Mouse (Mus musculus) hindbrain, embryonic 13.5 days (tissue): ENCODE results near the gene Tgif2. TPM values are rescaled to one million over a fixed set of nuclear protein-coding genes. Genes with fewer than 3 reads are reported as not detected.
"Not testable (repeated sequence)": the region's sequence is repeated elsewhere in the genome, so short reads cannot be mapped to it uniquely, and the experiment has no call there.

Source experiments
- ATAC-seq: fragments of 200-750 bp; cut with Nextera tagmentation; 2 replicates; pipeline ENCODE4 v1.8.0; 2017; ENCODE audit warnings: moderate TSS enrichment; ENCODE audit not compliant: low FRiP score
- H3K27ac ChIP-seq: fragments of 300-500 bp; sonication (generic); 2 replicates; pipeline ENCODE4 v1.5.1; 2015; ENCODE audit warnings: inconsistent platforms, mild to moderate bottlenecking, moderate library complexity
- H3K27me3 ChIP-seq: fragments of 300-500 bp; sonication (generic); 2 replicates; pipeline ENCODE4 v1.6.1; 2015; ENCODE audit warnings: mild to moderate bottlenecking, inconsistent platforms
- H3K36me3 ChIP-seq: fragments of 300-500 bp; sonication (generic); 2 replicates; pipeline ENCODE4 v1.6.1; 2015; ENCODE audit warnings: mild to moderate bottlenecking, inconsistent platforms
- H3K4me1 ChIP-seq: fragments of 300-500 bp; sonication (generic); replicated peaks from 2 replicates; pipeline ENCODE4 v1.6.1; 2015; ENCODE audit warnings: inconsistent platforms
- H3K4me2 ChIP-seq: fragments of 300-500 bp; sonication (generic); 2 replicates; pipeline ENCODE4 v1.6.1; 2015; ENCODE audit warnings: inconsistent platforms, mild to moderate bottlenecking, moderate library complexity
- H3K4me3 ChIP-seq: fragments of 300-500 bp; sonication (generic); 2 replicates; pipeline ENCODE4 v1.5.1; 2015; ENCODE audit warnings: mild to moderate bottlenecking, inconsistent platforms
- H3K9ac ChIP-seq: fragments of 300-500 bp; sonication (generic); 2 replicates; pipeline ENCODE4 v1.6.1; 2015; ENCODE audit warnings: mild to moderate bottlenecking, inconsistent platforms
- H3K9me3 ChIP-seq: fragments of 300-500 bp; sonication (generic); 2 replicates; pipeline ENCODE4 v1.6.1; 2016; ENCODE audit warnings: inconsistent platforms
- WGBS: fragments of 180-500 bp; shearing (Covaris S2); methylation state at CpG from one replicate; pipeline ENCODE4 v1.1.7; 2015; 5-methylcytosine and 5-hydroxymethylcytosine counted together
- polyA plus RNA-seq: library from polyadenylated mRNA; unstranded; fragments of >200 nt; fragmentation: Nextera tagmentation; extraction: Ambion mirVana; gene quantifications from 2 replicates; pipeline ENCODE4 v1.2.1, GENCODE M21; 2015

The Tgif2 gene
- polyA plus RNA-seq, 1 experiment from 2014 or later = 28.6 TPM

DNA sequence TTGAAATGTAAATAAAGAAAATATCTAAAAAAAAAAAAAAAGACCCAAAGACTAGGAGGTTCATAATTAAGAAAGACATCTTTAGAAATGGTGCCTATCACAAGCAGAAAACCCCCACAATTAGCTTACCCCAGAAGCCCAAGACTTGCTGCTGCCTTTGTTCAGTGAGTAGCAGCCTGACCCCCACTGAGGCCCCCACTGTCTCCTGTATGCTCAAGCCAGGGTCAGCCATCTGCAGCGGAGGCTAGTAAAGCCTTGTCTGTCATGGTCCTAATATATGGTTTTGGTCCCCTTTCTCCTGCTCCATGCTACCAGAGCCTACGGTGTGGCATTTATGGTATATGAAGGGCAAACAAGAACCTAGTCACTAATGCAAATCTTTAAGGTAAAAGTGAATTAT is 61.5 kb downstream of the Tgif2 start:
- H3K4me1 ChIP-seq = no peaks in the 10 kb centered on the region; the same call in 1 of the 2 replicates
- ATAC-seq = no peak
- no peak overlapping the region for H3K4me3 ChIP-seq
- H3K36me3 ChIP-seq = no peaks in the 10 kb centered on the region
- H3K9ac ChIP-seq = no peak overlapping the region
- no peak overlapping the region for H3K4me2 ChIP-seq
- no peaks in the 10 kb centered on the region for H3K27me3 ChIP-seq
- WGBS = 80% methylated on average over 2 of the region's 2 CpGs
- H3K27ac ChIP-seq = no peak overlapping the region
- H3K9me3 ChIP-seq = no peaks in the 10 kb centered on the region

DNA sequence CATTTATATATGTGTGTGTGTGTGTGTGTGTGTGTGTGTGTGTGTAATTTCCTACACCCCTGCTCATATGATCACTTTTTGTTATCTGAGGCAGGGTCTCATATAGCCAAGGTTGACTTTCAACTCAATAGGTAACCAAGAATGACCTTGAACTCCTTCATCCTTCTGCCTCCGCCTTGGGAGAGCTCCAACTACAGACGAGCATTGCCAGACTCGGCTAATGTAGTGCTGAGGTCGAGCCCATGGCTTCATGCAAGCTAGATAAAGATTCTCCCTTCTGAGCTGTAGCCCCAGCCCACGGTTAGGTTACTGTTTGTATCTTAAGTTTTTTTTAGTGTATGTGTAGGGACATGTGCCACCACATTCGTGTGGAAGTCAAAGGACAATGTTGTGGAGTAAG is 62.1 kb downstream of the Tgif2 start:
- Histone ChIP-seq H3K4me1 (no peaks in the 10 kb centered on the region), H3K27ac (no peak overlapping the region), H3K9ac (no peak overlapping the region), H3K4me2 (no peak overlapping the region), H3K27me3 (no peaks in the 10 kb centered on the region), H3K36me3 (no peaks in the 10 kb centered on the region), H3K4me3 (no peak overlapping the region), H3K9me3 (no peaks in the 10 kb centered on the region)
- 78% methylated on average over 6 of the region's 6 CpGs for WGBS
- no peak for ATAC-seq

DNA sequence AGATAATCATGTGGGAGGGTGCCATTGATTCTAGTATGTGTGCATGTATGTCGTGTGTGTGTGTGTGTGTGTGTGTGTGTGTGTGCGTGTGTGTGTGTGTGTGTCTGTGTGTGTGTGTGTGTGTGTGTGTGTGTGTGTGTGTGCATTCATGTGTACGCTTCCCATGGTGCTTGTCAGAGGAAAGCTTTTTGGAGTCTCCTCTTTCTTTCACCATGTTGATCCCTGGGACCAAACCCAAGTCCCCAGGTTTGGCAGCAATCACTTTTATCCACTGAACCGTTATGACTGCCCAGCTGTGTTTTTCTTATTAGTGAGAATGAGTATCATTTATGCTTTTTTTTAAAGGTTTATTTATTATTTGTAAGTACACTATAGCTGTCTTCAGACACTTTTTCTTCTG is 62.6 kb downstream of the Tgif2 start:
- not testable (repeated sequence) for H3K4me2 ChIP-seq, H3K4me1 ChIP-seq, H3K9me3 ChIP-seq, H3K9ac ChIP-seq, H3K4me3 ChIP-seq, ATAC-seq, H3K27ac ChIP-seq, H3K27me3 ChIP-seq, H3K36me3 ChIP-seq
- WGBS = 78% methylated on average over 3 of the region's 4 CpGs

GRCm38 (mm10) chr2:156903367-156903766 is 63.6 kb downstream of the Tgif2 start:
- ATAC-seq = no peak
- Histone ChIP-seq H3K9ac (no peak overlapping the region), H3K27ac (no peak overlapping the region), H3K4me3 (no peak overlapping the region), H3K9me3 (no peaks in the 10 kb centered on the region), H3K27me3 (no peaks in the 10 kb centered on the region), H3K4me2 (no peak overlapping the region), H3K4me1 (no peaks in the 10 kb centered on the region), H3K36me3 (no peaks in the 10 kb centered on the region)
- whole genome bisulfite sequencing = 30% methylated on average over 2 of the region's 2 CpGs

Other genes starting within 250 kb of the Tgif2 start
- gene Dlgap4, start 226.3 kb upstream of the Tgif2 start, polyA plus RNA-seq = 232 and 238 TPM in 2 replicates
- 39.1 and 53.3 TPM in 2 replicates for gene Myl9, start 64.6 kb upstream of the Tgif2 start, polyA plus RNA-seq
- 12.0 and 12.6 TPM in 2 replicates for gene 4930518I15Rik, start 17.9 kb downstream of the Tgif2 start, polyA plus RNA-seq
- 152 and 155 TPM in 2 replicates for gene Rab5if, start 23.1 kb downstream of the Tgif2 start, polyA plus RNA-seq
- 0.28 and 0.31 TPM in 2 replicates for gene Sla2, start 47.2 kb downstream of the Tgif2 start, polyA plus RNA-seq
- gene Ndrg3, start 152.0 kb downstream of the Tgif2 start, polyA plus RNA-seq = 90.3 and 95.0 TPM in 2 replicates
- 12.3 and 13.2 TPM in 2 replicates for gene Dsn1, start 167.1 kb downstream of the Tgif2 start, polyA plus RNA-seq
- 6.2 and 6.4 TPM in 2 replicates for gene Soga1, start 239.2 kb downstream of the Tgif2 start, polyA plus RNA-seq
- not detected in 2 replicates for gene Tldc2, start 247.0 kb downstream of the Tgif2 start, polyA plus RNA-seq